Mouse (Mus musculus) cortical plate, adult 2 months (tissue): Measurements from ENCODE around the gene 0610010K14Rik.

Source experiments
- CTCF ChIP-seq: fragments of 200-500 bp; IDR thresholded peaks from 2 replicates; pipeline ENCODE4 v1.5.1; 2011; ENCODE audit warnings: mild to moderate bottlenecking, control low read depth, low read length; ENCODE audit not compliant: insufficient read depth; ENCODE audit errors: extremely low read depth
- POLR2A ChIP-seq: fragments of 200-500 bp; IDR thresholded peaks from 2 replicates; pipeline ENCODE4 v1.6.1; 2011; ENCODE audit warnings: mild to moderate bottlenecking, low read length, control low read depth; ENCODE audit not compliant: insufficient read depth; ENCODE audit errors: extremely low read depth

DNA sequence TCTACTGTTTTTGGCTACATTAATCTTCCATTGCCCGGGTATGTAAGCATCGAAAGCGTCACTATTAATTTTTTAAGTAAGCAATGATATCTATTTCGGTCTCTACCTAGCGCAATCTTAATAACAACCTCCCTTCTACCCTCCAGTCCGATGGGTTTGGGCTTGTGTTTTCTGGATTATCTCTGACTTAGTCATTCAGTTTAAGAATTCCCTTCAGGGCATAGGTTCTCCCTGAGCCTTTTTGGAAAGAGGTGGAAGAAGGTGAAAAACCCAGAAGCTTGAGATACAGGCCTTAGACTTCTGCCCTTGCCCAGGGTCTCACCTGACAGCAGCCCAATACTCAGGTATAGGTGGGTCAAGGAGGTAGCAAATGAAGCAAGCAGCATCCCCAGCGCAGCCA is 17.8 kb downstream of the 0610010K14Rik start:
- no peak for TF ChIP-seq CTCF
- TF ChIP-seq POLR2A: no peak
